Mouse (Mus musculus): ENCODE results near the gene Klhdc8b. TPM values are rescaled to one million over a fixed set of nuclear protein-coding genes. Genes with fewer than 3 reads are reported as not detected.
A peak's percentile ranks its signal among the peaks of the same experiment; 100 is the strongest.

Klhdc8b gene
- polyA plus RNA-seq, 1 experiment from 2014 or later, result 24.2 TPM

GRCm38 (mm10) chr9:108494905-108495304 is 33.5 kb upstream of the Klhdc8b start:
- Histone ChIP-seq H3K27ac (ENCODE audit: low read depth, low read length) (no peak overlapping the region), H3K9ac (ENCODE audit: low read depth, low read length) (no peak overlapping the region), H3K36me3 (ENCODE audit: control insufficient read depth, insufficient read depth) (peaks cover 74% of the 10 kb centered on the region), H3K4me1 (replicated peaks; ENCODE audit: control insufficient read depth, insufficient read depth, low read length) (no peaks in the 10 kb centered on the region; the same call in 1 of the 2 replicates), H3K27me3 (replicated peaks; ENCODE audit: control insufficient read depth, insufficient read depth, low read length) (no peaks in the 10 kb centered on the region), H3K4me3 (ENCODE audit: low read depth, low read length) (no peak overlapping the region), H3K9me3 (ENCODE audit: control insufficient read depth) (no peaks in the 10 kb centered on the region), H3K4me2 (replicated peaks; ENCODE audit: low read depth) (no peak overlapping the region)
- WGBS, result 84% methylated on average over 10 of the region's 10 CpGs
- no peak for ATAC-seq
- no peak for TF ChIP-seq CTCF (IDR thresholded peaks at IDR 0.05; ENCODE audit: low read depth)

- no peak for ATAC-seq
- no peak overlapping the region for H3K4me3 ChIP-seq (ENCODE audit: low read depth, low read length)
- peaks cover 70% of the 10 kb centered on the region for H3K36me3 ChIP-seq (ENCODE audit: control insufficient read depth, insufficient read depth)
- H3K27ac ChIP-seq (ENCODE audit: low read depth, low read length), result no peak overlapping the region
- no peaks in the 10 kb centered on the region for H3K9me3 ChIP-seq (ENCODE audit: control insufficient read depth)
- H3K4me2 ChIP-seq (replicated peaks; ENCODE audit: low read depth), result no peak overlapping the region
- no peaks in the 10 kb centered on the region for H3K27me3 ChIP-seq (replicated peaks; ENCODE audit: control insufficient read depth, insufficient read depth, low read length)
- WGBS, result 95% methylated on average over 19 of the region's 19 CpGs
- no peaks in the 10 kb centered on the region; the same call in 1 of the 2 replicates for H3K4me1 ChIP-seq (replicated peaks; ENCODE audit: control insufficient read depth, insufficient read depth, low read length)
- no peak overlapping the region for H3K9ac ChIP-seq (ENCODE audit: low read depth, low read length)
- no peak for TF ChIP-seq CTCF (IDR thresholded peaks at IDR 0.05; ENCODE audit: low read depth)
Measured at GRCm38 (mm10) chr9:108494146-108494825, 32.9 kb upstream of the Klhdc8b start.

- H3K27me3 ChIP-seq (replicated peaks; ENCODE audit: control insufficient read depth, insufficient read depth, low read length), result no peaks in the 10 kb centered on the region
- H3K4me2 ChIP-seq (replicated peaks; ENCODE audit: low read depth), result no peak overlapping the region
- WGBS, result 96% methylated on average over 8 of the region's 8 CpGs
- no peak for TF ChIP-seq CTCF (IDR thresholded peaks at IDR 0.05; ENCODE audit: low read depth)
- ATAC-seq, result no peak
- no peaks in the 10 kb centered on the region for H3K9me3 ChIP-seq (ENCODE audit: control insufficient read depth)
- no peak overlapping the region for H3K27ac ChIP-seq (ENCODE audit: low read depth, low read length)
- no peak overlapping the region for H3K9ac ChIP-seq (ENCODE audit: low read depth, low read length)
- H3K4me3 ChIP-seq (ENCODE audit: low read depth, low read length), result no peak overlapping the region
- H3K36me3 ChIP-seq (ENCODE audit: control insufficient read depth, insufficient read depth), result peaks cover 70% of the 10 kb centered on the region
- no peaks in the 10 kb centered on the region; the same call in 1 of the 2 replicates for H3K4me1 ChIP-seq (replicated peaks; ENCODE audit: control insufficient read depth, insufficient read depth, low read length)
Measured at GRCm38 (mm10) chr9:108493246-108493645, 31.9 kb upstream of the Klhdc8b start.

GRCm38 (mm10) chr9:108492043-108492750 is 30.8 kb upstream of the Klhdc8b start:
- no peaks in the 10 kb centered on the region for H3K9me3 ChIP-seq (ENCODE audit: control insufficient read depth)
- ATAC-seq, result no peak
- H3K36me3 ChIP-seq (ENCODE audit: control insufficient read depth, insufficient read depth), result peaks cover 65% of the 10 kb centered on the region
- H3K27ac ChIP-seq (ENCODE audit: low read depth, low read length), result peak overlapping the region; percentile 0; the same call in 1 of the 2 replicates
- no peak overlapping the region for H3K4me3 ChIP-seq (ENCODE audit: low read depth, low read length)
- no peak overlapping the region for H3K9ac ChIP-seq (ENCODE audit: low read depth, low read length)
- H3K4me1 ChIP-seq (replicated peaks; ENCODE audit: control insufficient read depth, insufficient read depth, low read length), result no peaks in the 10 kb centered on the region; the same call in 1 of the 2 replicates
- 71% methylated on average over 16 of the region's 16 CpGs for WGBS
- no peaks in the 10 kb centered on the region for H3K27me3 ChIP-seq (replicated peaks; ENCODE audit: control insufficient read depth, insufficient read depth, low read length)
- H3K4me2 ChIP-seq (replicated peaks; ENCODE audit: low read depth), result peak overlapping the region; percentile 83
- no peak for TF ChIP-seq CTCF (IDR thresholded peaks at IDR 0.05; ENCODE audit: low read depth)

- Histone ChIP-seq H3K4me3 (ENCODE audit: low read depth, low read length) (peak overlapping the region; percentile 67), H3K36me3 (ENCODE audit: control insufficient read depth, insufficient read depth) (peaks cover 63% of the 10 kb centered on the region), H3K27ac (ENCODE audit: low read depth, low read length) (peak overlapping the region; percentile 92), H3K4me2 (replicated peaks; ENCODE audit: low read depth) (peak overlapping the region; percentile 83), H3K9ac (ENCODE audit: low read depth, low read length) (peak overlapping the region; percentile 90), H3K4me1 (replicated peaks; ENCODE audit: control insufficient read depth, insufficient read depth, low read length) (no peaks in the 10 kb centered on the region; the same call in 1 of the 2 replicates), H3K27me3 (replicated peaks; ENCODE audit: control insufficient read depth, insufficient read depth, low read length) (no peaks in the 10 kb centered on the region), H3K9me3 (ENCODE audit: control insufficient read depth) (no peaks in the 10 kb centered on the region)
- TF ChIP-seq CTCF (IDR thresholded peaks at IDR 0.05; ENCODE audit: low read depth), result no peak
- WGBS, result 4% methylated on average over 12 of the region's 12 CpGs
- ATAC-seq, result no peak
Measured at GRCm38 (mm10) chr9:108491286-108491580, 29.9 kb upstream of the Klhdc8b start.

GRCm38 (mm10) chr9:108490559-108491285 is 29.3 kb upstream of the Klhdc8b start, which contains the start of gene Usp19:
TSS of gene Usp19 (plus strand) at chr9:108490602.
- 0 out of 2 replicates have a peak, but pooled peaks have one; percentile 2 for TF ChIP-seq CTCF (IDR thresholded peaks at IDR 0.05; ENCODE audit: low read depth)
- Histone ChIP-seq H3K9ac (ENCODE audit: low read depth, low read length) (peak within 1 kb of the TSS; percentile 90), H3K27ac (ENCODE audit: low read depth, low read length) (peak within 1 kb of the TSS; percentile 92), H3K9me3 (ENCODE audit: control insufficient read depth) (no peaks in the 10 kb centered on the region), H3K4me1 (replicated peaks; ENCODE audit: control insufficient read depth, insufficient read depth, low read length) (no peaks in the 10 kb centered on the region; the same call in 1 of the 2 replicates), H3K4me3 (ENCODE audit: low read depth, low read length) (peak within 1 kb of the TSS; percentile 67), H3K36me3 (ENCODE audit: control insufficient read depth, insufficient read depth) (peaks cover 61% of the 10 kb centered on the region), H3K27me3 (replicated peaks; ENCODE audit: control insufficient read depth, insufficient read depth, low read length) (no peaks in the 10 kb centered on the region), H3K4me2 (replicated peaks; ENCODE audit: low read depth) (peak within 1 kb of the TSS; percentile 83)
- under 1% methylated on average over 65 of the region's 69 CpGs for WGBS
- ATAC-seq, result peak; percentile 93

Data from intestine, postnatal 0 days (tissue).